Mouse (Mus musculus): Measurements from ENCODE around the gene Cxcl2.
A peak's percentile ranks its signal among the peaks of the same experiment; 100 is the strongest.

Gene Cxcl2

GRCm38 (mm10) chr5:90894231-90894630, 9.4 kb upstream of the Cxcl2 start:
- no peak for DNase-seq (ENCODE audit: low spot score)

- no peak for DNase-seq (ENCODE audit: low spot score)
Observed at GRCm38 (mm10) chr5:90897429-90897828, 6.2 kb upstream of the Cxcl2 start.

GRCm38 (mm10) chr5:90899308-90899707, 4.4 kb upstream of the Cxcl2 start:
- DNase-seq (ENCODE audit: low spot score) = no peak

GRCm38 (mm10) chr5:90900147-90900546, 3.5 kb upstream of the Cxcl2 start:
- peak; percentile 46 for DNase-seq (ENCODE audit: low spot score)

GRCm38 (mm10) chr5:90900688-90901087, 3.0 kb upstream of the Cxcl2 start:
- DNase-seq (ENCODE audit: low spot score) = no peak

- no peak for DNase-seq (ENCODE audit: low spot score)
Observed at GRCm38 (mm10) chr5:90902380-90903260, 1.1 kb upstream of the Cxcl2 start.

- DNase-seq (ENCODE audit: low spot score) = peak; percentile 67
Observed at GRCm38 (mm10) chr5:90908983-90909382, 5.3 kb downstream of the Cxcl2 start.

- no peak for DNase-seq (ENCODE audit: low spot score)
Observed at GRCm38 (mm10) chr5:90919495-90919894, 15.8 kb downstream of the Cxcl2 start.

GRCm38 (mm10) chr5:90922958-90923357, 19.3 kb downstream of the Cxcl2 start:
- no peak for DNase-seq (ENCODE audit: low spot score)

- no peak for DNase-seq (ENCODE audit: low spot score)
Observed at GRCm38 (mm10) chr5:90930546-90930945, 26.9 kb downstream of the Cxcl2 start.

GRCm38 (mm10) chr5:90930971-90931851, 27.5 kb downstream of the Cxcl2 start, which contains the start of gene Mthfd2l:
Gene Mthfd2l (plus strand): TSS chr5:90931117.
- DNase-seq (ENCODE audit: low spot score) = peak; percentile 90

GRCm38 (mm10) chr5:90931911-90932310, 28.2 kb downstream of the Cxcl2 start:
- no peak for DNase-seq (ENCODE audit: low spot score)

GRCm38 (mm10) chr5:90936706-90937105, 33.0 kb downstream of the Cxcl2 start:
- DNase-seq (ENCODE audit: low spot score) = no peak

GRCm38 (mm10) chr5:90945453-90945852, 41.8 kb downstream of the Cxcl2 start:
- no peak for DNase-seq (ENCODE audit: low spot score)

GRCm38 (mm10) chr5:90949499-90949898, 45.8 kb downstream of the Cxcl2 start:
- no peak for DNase-seq (ENCODE audit: low spot score)

GRCm38 (mm10) chr5:90951475-90951874, 47.8 kb downstream of the Cxcl2 start:
- no peak for DNase-seq (ENCODE audit: low spot score)

GRCm38 (mm10) chr5:90952731-90953481, 49.2 kb downstream of the Cxcl2 start:
- DNase-seq (ENCODE audit: low spot score) = no peak

Measured in ovary, postnatal 36 days (tissue).